Mouse (Mus musculus) thymus, postnatal 25 days (tissue): ENCODE measurements around the gene Thbs3.
"Not testable (repeated sequence)": the region's sequence is repeated elsewhere in the genome, so short reads cannot be mapped to it uniquely, and the experiment has no call there.

Source experiments
- DNase-seq: peaks from one replicate; pipeline ENCODE4 v3.0.0; 2022

Thbs3 gene

DNA sequence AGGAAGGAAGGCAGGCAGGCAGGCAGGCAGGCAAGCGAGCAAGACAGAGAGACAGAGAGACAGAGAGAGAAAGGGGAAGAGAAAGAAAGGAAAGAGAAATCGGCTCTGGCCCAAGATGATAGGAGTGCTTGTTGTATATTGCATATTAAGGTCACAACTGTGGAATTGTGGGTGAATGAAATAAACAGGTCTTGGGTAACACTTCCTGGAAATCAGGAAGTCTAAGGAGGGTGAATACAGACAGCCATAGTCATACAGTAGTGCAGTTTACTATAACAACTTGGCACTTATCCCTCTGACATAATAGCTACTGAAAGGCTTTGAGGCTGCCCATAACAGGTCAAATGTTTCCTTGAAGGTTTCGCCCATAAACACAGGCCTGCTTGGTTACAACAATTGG, 15.1 kb upstream of the Thbs3 start:
- DNase-seq = no peak

DNA sequence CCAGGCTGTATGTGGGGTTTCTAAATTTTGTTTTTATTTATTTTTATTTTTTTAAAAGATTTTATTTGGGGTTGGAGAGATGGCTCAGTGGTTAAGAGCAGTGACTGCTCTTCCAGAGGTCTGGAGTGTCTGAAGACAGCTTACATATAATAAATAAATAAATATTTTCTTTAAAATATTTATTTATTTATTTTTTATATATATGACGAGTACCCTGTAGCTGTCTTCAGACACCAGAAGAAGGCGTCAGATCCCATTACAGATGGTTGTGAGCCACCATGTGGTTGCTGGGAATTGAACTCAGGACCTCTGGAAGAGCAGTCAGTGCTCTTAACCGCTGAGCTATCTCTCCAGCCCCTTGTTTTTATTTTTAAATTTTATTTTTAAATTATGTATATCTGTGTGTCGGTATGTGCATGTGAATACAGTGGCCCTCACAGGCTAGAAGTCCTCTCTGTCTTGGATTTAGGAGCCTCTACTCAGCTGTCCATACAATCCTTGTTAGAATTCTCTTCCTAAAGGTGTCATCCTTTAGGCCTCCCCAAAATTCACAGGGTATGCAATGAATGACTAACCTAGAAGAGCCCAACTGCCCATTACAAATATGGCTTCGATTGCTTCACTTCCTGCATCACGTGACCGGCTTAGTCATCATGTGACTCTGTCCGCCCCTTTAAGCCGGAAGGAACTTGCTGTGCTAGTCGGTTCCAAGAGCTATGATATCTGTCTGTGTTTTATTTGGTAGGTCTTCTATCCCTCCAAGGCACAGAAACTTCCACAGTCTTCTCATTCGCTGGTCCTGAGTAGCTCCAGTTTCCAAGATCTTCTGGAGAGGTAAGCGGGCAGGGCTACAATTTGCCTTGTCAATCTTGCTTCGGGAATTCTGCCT, 12.5 kb upstream of the Thbs3 start, which contains the start of gene Gba:
Gba (plus strand) TSS at position 676 of the 889 bp plus-strand sequence.
- DNase-seq = peak; percentile 89

DNA sequence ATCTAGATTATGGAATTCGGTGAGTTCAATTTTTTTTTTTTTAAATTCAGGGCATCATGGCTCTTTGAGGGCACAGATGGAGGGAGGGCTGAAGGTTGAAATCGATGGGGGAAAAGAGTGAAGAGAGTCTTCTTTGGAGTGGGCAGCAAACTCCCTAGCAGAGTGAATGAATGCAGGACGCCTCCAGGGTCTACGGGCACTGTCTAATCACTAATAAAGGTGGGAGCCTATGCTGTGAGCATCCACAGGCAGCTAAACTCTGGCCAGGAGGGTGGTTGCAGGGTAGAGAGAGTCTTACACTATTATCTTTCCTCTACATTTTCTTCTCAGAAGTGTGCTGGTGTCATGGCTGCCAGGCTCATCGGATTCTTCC, 11.9 kb upstream of the Thbs3 start:
- DNase-seq = no peak

DNA sequence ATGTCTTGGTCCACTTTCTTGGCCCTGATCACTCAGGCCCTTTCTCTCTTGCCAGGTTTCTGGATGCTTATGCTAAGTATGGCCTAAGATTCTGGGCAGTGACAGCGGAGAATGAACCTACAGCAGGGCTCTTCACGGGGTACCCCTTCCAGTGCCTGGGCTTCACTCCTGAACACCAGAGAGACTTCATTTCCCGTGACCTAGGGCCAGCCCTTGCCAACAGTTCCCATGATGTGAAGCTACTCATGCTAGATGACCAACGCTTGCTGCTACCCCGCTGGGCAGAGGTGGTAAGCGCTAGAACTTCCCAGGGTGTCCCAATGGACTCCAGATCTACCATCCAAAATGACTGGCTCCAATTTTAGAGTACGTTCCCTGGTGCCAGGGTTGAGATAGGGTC, 8.9 kb upstream of the Thbs3 start:
- no peak for DNase-seq

DNA sequence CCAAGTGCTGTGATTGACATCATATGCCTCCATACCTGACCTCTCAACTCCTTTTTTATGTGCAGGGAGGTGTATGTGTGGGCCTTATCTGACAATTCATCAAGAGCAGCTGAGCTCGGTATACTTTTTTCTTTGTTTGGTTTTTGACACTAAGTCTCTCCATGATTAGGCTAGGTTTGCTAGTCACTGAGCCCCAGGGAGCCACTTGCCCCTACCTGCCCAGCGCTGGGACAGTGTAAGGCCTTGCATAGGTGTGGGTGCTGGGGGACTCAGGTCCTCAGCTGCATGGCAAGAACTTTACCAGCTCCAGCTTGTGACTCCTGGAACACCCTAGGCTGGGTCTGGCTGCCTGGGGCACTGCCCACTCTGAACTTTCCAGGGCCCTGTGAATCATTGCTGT, 8.3 kb upstream of the Thbs3 start:
- no peak for DNase-seq

DNA sequence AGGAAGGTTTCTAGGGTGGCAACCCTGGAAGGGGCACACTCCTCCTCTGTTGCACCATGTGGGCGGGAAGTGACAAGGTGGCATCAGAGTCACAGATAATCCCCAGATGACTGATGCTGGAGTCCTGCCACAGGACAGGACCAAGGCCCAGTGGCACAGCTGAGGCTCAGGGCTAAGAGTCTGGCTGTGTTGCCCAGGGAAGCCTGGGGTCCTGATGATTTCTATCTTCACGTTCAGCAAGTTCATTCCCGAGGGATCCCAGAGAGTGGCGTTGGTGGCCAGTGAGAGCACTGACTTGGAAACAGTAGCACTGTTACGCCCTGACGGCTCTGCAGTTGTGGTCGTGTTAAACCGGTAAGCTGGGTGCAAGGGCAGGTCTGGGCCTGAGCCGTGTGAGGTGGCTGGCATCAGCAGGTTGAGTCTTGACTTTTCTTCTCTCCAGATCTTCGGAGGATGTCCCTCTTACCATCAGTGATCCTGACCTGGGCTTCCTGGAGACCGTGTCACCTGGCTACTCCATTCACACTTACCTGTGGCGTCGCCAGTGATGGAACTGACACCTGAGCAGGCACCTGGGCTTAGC, 6.8 kb upstream of the Thbs3 start:
- no peak for DNase-seq

DNA sequence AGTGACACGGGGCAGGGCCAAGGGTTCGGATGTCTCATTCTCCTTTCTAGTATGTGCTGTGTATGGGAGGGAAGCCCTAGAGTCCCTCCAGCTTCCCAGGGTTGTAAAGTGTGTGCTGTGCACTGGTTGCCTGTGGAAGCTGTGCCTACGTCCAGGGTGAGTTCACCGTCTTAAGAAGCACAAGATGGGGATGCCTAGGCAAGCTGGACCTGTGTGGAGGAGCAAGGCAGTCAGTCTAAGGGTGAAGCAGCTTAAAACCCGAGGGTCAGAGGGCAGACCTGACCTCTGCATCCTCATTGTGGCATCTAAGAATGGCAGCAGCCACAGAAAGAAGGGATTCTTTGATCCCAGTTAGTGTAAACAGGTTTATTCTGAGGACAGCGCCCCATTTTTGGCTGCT, 6.2 kb upstream of the Thbs3 start:
- DNase-seq = no peak

DNA sequence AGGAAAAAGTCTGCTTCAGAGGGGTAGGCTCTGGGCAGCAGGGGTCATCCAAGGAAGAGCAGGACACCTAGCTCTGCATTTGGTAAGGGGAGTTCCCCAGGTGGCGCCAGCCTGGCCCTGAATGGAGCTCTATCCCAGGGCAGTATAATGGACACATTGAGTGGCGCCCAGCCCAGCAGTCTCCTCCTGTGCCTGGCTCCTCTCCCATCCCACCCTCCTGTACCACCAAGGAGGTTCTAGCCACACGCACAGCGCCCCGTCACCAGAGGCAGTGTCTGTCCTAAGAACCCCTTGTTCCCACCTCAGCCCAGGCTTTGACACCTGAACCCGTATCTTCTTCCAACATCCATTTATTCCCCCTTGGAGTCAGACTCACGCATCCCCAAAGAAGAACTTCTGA, 5.2 kb upstream of the Thbs3 start:
- no peak for DNase-seq

DNA sequence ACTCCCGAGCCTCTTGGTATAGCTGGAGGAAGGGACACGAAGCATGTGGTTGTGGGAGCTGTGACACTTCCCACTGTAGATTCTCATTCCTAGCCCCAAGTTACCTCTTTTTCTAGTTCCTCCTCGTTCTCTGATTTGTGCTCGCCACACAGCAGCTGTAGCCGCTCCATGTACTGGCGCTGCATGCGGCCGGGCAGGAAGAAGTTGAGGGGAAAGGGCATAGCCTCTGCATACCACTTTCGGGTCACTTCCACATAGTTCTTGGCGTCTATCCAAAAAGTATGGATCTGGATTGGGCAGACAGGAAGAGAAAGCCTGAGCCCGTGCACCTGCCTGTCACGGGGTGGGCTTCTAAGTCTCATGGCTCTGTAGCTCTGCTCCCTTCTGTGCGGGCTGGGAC, 4.8 kb upstream of the Thbs3 start:
- no peak for DNase-seq

DNA sequence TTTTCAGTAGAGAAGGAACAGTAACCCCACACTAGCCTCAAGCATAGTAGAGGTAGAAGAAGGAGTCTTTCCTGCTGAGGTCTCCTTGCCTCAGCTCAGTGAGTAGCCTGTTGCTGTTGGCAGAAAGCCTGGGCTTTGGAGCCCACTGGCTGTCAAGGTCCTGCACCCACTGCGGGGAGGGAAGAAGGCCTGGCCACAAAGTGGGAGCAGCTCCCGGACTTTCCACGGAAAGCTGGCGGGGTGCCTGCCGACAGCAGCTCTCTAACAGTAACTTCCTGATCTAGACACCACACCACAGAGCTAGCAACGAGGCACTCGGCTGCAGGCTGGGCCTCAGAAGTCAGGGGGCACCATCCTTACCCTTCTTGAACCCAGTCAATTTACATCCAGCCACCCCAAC, 4.2 kb upstream of the Thbs3 start:
- no peak for DNase-seq

DNA sequence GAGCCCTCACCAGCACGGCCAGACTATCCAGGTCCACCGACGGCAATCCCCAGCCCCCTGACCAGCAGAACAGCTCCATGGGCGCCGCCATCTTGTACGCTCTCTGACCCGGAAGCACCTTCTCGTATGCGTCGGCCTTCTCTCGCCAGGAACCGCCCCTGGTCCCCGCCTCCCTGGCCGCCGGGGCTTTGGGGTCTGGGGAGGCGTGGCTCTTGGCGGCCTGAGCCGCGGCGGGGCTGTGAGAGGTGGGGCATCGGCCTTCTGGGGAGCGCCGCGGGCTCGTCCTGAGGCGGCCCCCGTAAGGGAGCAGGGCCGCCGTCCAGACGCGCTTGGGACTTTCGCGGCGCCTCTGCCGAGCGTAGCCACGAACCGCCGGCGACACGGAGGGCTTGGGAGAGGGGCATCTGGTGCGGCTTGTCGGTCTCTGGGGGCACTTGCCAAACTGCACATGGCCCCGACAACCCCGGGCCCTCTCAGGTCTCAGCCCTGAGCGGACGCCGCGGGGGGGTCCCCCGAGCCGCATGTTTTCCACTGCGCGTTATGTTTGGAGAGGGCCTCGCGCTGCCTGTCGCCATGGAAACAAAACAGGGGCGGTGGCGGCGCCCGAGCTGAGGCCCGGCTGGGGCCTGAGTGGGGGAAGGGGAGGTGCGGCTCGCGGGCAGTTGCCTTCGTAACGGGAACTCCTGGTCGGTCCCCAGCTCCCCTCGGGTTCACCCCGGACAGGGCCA, 1.0 kb upstream of the Thbs3 start:
- peak; percentile 86 for DNase-seq

DNA sequence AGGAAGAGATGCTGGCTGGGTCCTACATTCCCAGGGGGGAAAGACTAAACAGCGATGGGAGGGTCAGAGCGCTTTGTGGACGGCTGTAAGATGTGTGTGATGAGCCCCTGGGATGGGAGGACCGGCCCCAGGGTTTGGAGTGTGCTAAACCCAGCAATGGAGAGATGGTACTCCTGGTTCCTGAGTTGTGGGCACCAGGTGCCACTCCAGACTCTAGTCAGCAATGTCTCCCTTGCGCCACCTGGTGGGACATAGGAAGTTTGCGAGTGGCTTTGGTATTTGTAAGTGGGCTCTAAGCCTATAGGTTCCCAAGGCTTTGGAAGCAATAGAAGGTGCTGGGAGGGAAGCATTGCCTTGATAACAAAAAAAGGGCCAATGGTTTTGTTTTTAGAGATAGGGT, 873 bp downstream of the Thbs3 start:
- DNase-seq = peak; percentile 86

DNA sequence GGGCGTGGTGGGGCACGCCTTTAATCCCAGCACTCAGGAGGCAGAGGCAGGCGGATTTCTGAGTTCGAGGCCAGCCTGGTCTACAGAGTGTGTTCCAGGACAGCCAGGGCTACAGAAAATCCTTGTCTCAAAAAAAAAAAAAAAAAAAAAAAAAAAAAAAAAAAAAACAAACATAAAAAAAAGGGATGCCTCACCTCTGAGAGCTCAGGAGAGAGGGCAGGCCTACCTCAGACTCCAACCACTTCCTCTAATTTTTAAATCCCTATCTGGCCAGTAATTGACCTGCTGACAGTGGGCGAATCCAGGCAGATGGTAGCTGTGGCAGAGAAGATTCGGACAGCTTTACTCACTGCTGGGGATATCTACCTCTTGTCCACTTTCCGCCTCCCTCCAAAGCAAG, 1.4 kb downstream of the Thbs3 start:
- DNase-seq = not testable (repeated sequence)

DNA sequence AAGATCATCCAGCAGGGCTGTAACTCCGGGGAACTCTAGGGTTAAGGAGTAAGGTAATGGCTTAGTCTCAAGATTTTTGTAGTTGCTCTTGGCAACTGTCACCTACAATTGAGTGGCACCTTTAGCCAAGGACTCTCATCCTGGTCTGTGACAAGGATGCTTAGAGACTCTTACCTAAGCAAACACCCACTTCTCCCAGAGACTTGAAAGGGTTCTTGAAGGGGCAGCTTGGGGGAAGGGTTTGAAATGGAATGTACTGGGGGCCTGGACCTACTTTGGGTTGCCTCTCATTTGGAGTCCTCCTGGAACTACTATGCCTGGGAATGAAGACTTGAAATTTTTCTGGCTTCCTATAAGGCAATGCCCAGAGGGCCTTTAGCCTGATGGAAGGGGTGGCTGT, 3.3 kb downstream of the Thbs3 start:
- DNase-seq = no peak

DNA sequence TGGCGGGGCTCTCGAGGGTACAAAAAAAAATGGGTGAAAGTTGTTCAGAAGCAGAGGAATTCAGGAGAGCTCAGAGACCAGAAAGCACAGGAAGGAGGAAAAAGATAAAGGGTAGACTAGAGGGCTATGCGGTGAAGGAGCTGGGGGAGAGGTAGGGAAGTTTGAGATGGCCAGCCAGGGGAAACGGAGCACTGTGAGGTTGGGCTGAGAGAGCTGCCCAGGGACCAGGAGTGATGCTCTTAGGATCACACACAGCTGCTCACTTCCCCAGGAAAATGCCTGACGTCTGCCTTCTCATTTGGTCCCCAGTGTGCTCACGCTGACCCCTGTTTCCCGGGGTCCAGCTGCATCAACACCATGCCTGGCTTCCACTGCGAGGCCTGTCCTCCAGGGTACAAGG, 4.6 kb downstream of the Thbs3 start:
- no peak for DNase-seq

DNA sequence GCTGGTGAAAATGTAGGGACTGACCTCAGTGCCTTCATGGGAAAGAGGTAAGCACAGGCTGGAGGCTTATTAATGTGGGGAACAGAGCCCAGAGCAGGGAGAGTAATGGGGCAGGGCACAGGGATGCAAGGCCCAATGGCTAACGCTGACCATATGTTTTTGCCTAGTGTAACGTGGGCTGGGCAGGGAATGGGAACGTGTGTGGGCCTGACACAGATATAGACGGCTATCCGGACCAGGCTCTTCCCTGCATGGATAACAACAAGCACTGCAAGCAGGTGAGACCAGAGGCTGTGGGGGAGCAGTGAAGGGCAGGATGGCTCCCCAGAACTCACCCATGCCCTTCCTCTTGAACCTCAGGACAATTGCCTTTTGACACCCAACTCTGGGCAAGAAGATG, 6.2 kb downstream of the Thbs3 start:
- no peak for DNase-seq

DNA sequence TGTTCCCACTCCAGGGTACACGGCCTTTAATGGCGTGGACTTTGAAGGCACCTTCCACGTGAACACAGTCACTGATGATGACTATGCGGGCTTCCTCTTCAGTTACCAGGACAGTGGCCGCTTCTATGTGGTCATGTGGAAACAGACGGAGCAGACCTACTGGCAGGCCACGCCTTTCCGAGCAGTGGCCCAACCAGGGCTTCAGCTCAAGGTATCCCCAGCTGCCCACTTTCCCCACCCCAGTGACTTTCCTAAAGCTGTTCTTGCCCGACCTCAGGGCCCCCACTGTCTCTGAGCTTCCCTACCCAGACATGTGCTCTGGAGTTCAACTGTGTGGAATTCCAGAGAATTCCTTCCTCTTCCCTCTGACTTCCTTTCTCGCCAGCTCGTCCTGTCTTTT, 9.8 kb downstream of the Thbs3 start:
- DNase-seq = no peak

DNA sequence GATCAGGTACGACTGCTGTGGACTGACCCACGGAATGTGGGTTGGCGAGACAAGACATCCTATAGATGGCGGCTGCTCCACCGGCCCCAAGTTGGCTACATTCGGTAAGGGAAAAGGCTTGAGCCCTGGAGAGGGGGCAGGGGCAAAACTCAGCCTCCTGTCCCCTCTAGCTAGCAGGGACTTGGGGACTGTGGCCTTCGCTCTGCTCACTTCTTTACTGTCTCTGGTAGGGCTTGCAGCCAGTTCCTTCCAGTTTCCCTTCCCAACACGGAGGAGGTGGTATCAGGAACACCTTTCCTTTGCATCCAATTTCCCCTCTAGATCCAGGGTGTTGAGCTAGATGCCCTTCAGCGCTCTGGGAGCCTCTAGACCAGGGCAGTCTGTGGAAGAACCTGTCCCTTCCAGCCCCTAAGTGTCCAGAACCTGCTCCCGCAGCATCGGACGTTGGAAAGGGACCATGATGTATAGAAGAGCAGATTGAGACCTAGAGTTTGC, 10.4 kb downstream of the Thbs3 start:
- no peak for DNase-seq

DNA sequence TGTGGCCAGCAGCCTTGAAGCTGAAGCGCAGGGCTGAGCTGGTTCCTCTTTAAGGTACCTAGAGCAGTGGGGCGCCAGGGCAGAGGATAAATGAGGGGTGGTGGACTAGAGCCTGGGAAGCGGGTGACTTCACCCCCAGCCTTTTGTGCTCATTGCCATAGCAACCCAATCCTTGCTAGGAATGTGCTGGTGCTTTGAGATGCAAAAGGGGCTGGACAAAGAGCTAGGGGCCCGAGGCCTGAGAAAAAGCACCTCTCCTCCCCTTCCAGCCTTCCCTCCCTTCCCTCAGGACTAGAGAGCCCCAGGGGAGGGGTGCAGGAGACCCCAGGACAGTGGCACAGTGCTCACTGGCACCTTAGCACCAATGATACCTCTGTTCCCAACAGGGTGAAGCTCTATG, 10.9 kb downstream of the Thbs3 start:
- no peak for DNase-seq

DNA sequence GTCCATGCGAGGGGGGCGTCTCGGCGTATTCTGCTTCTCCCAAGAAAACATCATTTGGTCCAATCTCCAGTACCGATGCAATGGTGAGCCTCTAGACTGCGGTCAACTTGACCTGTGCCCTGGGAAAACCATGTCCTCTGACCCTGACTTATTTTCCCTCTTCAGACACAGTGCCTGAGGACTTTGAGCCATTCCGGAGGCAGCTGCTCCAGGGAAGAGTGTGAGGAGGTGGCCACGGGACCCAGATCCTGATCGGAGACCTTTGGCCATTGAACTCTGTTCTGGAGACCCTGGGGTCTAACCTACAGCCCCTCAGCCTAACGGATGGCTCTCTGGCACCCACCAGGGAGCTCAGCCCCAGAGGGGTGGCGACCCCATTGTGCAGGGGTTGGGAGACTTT, 11.4 kb downstream of the Thbs3 start:
- DNase-seq = no peak

DNA sequence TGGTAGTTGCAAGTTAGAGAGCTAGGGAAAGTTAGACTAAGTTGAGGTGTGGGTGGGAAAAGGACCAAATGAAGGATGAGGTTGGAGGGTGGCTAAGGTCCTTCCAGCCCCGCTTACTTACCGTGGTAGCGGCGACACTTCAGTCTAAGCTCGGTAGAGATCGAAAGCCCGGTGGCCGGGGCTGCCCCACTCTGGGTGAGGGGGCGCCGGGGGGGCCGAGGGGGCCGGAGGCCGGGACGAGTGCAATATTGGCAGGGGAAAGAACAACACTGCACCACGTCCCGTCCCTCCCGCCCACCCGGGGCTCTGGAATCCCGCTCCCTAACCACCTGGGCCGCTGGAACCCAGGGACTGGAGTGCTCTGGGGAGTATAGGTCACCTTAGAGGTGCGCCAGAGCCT, 11.9 kb downstream of the Thbs3 start, which contains the start of gene Mtx1:
Mtx1 (minus strand) TSS at position 189 of the 400 bp plus-strand sequence.
- DNase-seq = no peak

DNA sequence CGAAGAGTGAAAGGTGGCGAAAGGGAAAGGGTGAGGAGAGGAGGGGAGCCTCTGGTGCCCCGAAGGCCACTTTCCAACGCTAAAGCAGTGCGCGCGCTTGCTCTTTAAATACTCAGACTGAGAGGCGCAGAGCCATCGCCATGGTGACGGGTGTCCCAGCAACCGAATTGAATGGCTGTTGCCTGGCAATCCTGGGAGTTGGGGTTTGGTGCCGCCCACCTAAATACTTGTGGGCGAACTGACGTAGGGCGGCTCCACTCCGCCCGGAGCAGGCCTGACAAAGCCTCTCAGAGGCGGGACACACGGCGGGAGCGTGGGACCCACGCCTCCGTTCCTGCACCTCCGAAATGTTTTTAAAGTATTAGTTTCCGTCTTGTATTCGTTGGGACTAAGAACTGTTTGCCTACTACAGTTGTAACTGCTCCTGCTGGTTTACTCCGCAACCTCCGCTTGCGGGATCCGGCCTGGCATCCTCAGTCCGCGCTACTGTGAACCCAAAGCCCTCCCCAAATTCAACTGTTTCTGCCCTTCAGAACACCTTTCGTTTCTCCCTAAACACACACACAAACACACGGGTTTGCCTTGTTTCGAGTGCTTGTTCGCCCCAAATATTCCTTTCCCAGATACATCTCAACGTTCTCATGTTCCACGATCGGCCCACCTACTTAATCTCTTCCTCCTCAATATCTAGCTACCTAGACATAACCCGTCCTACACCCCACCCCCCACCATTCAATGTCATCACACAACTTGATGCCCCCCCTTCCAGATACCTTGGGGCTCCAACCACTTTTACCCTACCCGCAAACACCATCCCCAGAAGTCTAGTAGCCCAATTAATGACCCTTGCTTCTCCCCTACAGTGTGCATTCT, 12.6 kb downstream of the Thbs3 start:
- peak; percentile 44 for DNase-seq

DNA sequence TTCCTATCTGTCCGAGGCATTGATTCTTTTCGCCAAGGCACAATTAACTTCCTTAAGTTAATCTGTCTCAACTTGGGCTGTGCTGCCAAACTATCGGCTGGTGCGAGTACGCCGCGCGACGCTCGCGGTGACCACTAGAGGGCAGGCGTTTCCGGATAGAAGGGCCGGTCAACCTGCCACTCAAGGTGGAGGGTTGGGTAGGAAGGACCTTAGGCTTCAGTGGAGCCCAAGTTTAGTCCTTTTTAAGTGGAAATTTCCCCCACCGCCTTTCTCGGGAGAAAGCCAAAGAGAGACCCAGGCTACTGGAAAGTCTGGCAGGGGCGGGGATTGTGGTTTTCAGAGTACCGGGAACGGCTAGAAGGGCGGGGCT, 13.2 kb downstream of the Thbs3 start:
- DNase-seq = peak; percentile 88
